Mouse (Mus musculus) adrenal gland, postnatal 4 days (tissue): ENCODE results near the gene Tbata. TPM values are rescaled to one million over a fixed set of nuclear protein-coding genes. Genes with fewer than 3 reads are reported as not detected.

Source experiments
- DNase-seq, 2 experiments: peaks; one replicate each; pipeline ENCODE4 v3.0.0; 2021 to 2022; ENCODE audit warnings: low spot score in 2 of 2, mixed read lengths in 2 of 2
- microRNA-seq: library from miRNA; unstranded; fragments of <30 nt; microRNA quantifications from one replicate; pipeline ENCODE4 v1.2.0, GENCODE M21; 2021
- total RNA-seq, 2 experiments: library from RNA; stranded (reverse); gene quantifications; 2 replicates each; pipeline ENCODE4 v1.2.3; 2021

Tbata gene
- total RNA-seq, 2 experiments from 2014 or later, result 0.23 TPM; not detected in 1

DNA sequence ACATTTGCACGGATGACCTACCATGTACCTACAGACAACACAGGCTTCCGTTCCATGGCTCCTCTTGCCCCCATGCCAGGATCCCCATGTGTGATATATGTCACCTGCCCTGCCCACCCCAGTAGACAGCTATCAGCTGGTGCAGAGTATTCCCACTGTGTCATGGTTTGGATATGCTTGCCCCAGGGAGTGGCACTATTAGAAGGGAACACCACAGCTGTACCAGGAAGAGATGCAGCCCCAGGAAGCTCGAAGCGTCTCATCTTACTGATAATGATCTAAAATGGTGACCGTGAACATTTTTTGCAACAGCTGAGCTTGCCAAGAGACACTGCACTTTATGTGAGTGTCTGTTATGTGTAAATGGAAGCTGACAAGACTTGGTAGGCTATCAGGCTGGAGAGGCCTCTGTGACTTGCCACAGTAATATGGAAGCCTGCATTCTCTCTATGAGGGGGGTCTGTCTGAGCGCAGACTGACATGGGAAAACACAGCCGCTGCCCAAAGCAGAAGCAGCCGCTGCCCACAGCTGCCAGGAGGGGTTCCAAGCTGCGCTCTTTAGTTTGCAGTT is 36.4 kb downstream of the Tbata start:
- DNase-seq, result no peak

DNA sequence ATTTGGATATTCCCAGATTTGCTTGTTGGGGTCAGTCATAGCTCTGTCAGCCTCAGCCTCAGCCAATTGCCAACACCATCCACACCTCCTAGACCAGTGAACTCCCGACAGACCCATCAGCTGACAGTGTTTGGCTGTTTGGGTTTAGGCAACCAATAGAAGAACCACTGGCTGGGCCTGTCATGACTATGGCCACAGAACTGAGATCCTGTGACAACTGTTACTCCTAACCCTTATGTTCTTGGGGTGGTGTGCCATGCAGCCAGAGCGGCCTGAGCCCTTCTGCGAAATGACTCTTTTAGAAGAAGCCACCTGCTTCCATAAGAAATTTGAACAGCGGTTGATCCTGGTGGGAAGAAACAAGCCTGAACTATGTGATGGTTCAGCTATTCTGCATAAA is 39.4 kb downstream of the Tbata start:
- DNase-seq, result no peak

DNA sequence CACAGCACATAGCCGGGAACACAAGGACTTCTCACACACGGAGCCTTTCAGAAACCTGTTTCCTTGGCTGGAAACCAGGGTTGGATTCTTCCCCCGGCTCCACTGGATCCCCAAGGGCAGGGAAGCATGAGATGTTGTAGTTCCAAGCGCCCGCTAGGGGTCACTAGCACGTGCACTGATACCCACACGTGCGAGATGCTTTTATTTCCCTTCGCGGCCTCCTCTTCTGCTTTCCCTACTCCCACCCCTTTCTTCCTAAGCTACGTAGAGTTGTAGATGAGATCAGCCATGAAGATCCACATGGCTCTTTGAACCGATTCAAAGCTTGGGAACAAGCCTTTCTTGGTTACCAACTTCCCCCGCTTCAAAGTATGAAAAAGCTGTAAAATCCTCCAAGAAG is 40.0 kb downstream of the Tbata start:
- DNase-seq, result peak in 1 of 2 experiments; percentile 22

GRCm38 (mm10) chr10:61212817-61213216 is 41.1 kb downstream of the Tbata start:
- no peak for DNase-seq

DNA sequence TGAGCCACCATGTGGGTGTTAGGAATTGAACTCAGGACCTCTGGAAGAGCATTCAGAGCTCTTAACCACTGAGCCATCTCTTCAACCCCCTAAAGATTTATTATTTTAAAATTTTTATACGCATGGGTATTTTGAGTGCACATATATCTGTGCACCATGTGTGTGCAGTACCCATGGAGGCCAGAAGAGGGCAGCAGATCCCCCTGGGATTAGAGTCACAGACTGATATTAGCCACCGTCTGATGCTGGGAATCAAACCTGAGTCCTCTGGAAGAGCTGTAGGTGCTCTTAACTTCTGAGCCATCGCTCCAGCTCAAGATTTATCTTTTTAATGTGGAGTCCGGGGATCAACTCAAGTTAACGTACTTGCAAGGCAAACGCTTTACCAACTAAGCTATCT is 43.9 kb downstream of the Tbata start:
- DNase-seq, result no peak

DNA sequence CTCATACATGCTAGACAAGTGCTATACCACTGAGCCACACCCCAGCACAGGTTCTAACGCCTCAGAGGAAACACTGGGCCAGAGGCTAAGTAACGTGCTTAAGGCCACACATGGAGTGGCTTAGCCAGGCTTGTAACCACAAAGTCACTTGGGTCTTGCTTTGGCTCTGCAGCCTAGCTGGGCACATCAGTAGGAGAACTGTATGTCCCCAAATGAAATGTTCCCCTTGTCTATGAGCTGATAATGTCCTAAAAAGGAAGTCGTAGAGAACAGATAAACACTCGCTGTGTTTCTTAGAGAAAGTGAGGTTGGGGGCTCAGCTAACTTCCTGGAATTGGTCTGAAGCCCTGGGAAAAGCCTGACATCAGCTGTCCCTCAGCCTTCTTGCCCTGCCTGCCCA is 44.4 kb downstream of the Tbata start:
- no peak for DNase-seq

DNA sequence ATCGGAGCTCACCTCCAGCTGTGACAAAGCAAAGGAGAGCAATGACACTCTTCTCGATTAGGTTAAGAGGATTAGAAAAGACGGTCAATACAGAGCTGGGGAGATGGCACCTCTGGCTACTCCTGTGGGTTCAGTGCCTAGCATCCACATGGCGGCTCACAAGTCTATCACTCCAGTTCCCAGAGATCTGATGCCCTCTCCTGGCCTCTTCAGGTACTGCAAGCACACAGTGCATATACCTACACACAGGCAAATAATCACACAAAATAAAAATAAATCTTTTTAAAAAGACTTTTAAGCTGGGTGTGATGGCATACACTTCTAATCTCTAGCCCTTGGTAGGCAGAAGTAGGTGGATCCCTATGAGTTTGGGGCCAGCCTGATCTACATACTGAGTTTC is 47.6 kb downstream of the Tbata start:
- DNase-seq, result no peak

DNA sequence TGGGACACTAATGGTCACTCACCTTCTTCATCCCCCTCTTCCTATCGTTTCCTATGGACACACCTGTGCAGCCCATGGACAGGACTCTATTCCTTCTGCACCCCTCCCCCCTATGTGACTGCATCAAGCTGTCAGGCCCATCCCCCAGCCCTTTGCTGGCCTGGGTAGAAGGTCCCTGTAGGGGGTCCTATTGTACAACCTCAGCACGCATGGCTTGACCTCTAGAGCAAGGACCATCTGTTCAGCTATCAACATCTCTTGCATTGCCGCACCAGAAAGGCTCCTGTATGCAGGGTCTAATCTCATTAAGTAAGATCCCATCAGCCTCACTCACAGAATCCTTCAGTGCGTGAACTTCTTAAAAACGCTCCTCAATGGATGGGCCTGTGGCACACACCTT is 53.9 kb downstream of the Tbata start:
- DNase-seq, result no peak

DNA sequence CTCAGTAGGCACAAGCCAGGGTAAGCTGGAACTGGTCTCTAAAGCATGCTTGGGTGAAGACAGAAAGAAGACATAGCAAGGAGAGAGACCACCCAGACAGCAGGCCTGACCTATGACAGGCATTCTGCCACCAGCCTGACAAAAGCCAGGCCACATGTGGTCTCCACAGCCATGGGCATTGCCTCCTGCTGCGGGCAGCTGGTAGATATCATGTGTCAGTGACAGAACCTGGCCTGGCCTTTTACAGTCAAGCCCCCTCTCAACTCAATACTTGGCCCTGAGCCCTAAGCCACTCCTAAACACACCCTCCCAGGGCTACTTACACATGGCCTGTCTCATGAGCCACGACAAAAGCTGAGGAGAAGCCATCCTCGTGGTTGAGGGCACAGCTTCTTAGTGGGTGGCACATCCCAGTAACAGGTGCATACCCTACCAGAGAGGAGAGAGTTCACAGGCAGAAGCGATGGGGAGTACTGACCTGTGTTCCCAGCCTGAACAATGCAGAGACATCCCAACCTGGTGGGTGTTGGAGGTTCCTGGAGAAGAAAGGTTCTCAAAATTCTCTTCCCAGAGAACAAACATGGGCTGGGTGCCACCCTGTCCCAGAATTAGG is 55.1 kb downstream of the Tbata start:
- no peak for DNase-seq

DNA sequence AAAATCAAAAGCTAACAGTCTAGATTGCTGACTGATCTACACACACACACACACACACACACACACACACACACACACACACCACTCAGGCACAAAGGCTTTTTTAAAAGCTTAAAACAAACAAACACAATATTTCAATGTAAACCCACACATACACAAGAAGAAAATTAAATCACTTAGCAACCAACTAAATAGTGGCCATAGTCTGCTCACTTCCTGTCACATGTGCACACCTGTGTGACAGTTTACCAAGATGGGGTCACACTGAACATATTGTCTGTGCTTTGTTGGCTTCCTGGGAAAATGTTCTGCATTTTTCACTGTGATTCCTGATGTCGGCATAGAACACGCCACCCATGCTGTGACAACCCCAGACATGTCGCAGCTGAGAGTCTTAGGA is 60.0 kb downstream of the Tbata start:
- no peak for DNase-seq

GRCm38 (mm10) chr10:61232858-61233567 is 61.3 kb downstream of the Tbata start:
- no peak for DNase-seq

GRCm38 (mm10) chr10:61234319-61234718 is 62.6 kb downstream of the Tbata start:
- no peak for DNase-seq

DNA sequence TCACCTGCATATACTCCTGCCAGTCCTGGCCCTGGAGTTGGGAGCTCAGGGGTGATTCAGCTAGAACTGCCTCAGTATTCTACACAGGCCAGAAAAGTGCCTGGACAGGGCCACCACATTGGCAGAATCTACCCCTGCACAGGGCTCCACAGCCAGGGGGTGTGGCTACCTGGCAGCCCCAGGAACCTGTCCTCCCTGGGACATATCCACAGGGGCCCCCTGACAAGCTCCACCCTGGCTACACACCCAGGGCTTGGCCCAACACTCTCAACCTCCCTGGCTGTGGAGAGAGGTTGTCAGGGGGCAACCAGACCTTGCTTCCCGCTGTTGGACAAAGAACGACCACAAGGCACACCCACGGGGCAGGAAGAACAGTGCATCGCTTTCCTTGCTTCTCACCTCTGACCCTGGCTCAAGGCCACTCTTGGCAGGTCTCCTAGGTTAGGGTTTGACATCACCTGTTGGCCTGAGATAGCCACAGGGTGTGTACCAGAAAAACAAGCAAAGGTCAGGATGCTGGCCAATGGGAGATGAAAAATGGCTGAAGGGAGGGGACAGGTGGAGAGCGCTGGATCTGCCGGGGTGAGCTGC is 64.0 kb downstream of the Tbata start:
- DNase-seq, result no peak

- no peak for DNase-seq
These were observed 65.1 kb downstream of the Tbata start for GRCm38 (mm10) chr10:61236683-61237390.

DNA sequence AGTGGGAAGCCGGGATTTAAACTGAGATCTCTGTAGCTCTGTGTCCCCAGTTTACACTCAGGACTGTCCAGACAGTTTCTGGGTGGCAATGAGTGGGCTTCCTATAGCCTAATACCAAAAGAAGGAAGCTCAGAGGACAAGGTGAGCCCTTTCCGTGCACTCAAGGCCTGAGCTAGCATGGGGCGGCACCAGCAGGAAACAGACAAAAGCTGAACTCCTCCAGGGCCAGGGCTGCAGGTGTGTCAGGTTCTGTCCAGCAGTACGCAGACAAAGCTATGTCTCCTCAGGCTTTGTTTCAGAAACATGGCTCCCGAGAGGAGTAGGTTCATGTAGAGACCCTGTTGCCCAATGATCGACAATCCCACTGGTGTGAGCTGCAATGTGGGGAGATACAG is 65.6 kb downstream of the Tbata start:
- no peak for DNase-seq

Small RNA genes within 50 kb of the gene (microRNA-seq; reads per million reads assigned to microRNA genes)
- gene Gm44308, result not detected

Other genes starting within 250 kb of the Tbata start
- gene Pcbd1, start 82.6 kb upstream of the Tbata start, total RNA-seq, result 10 to 100 TPM; 57.4 to 69.1 TPM
- 10 to 100 TPM; 61.8 to 67.6 TPM for gene Sgpl1, start 24.3 kb upstream of the Tbata start, total RNA-seq
- 1 to 10 TPM; 6.3 to 7.7 TPM for gene Adamts14, start 101.5 kb downstream of the Tbata start, total RNA-seq
- gene Prf1, start 125.9 kb downstream of the Tbata start, total RNA-seq, result under 1 TPM in 1 of 2 experiments, not detected in 1; 0.28 TPM
- 10 to 100 TPM; 34.5 to 35.9 TPM for gene Pald1, start 211.6 kb downstream of the Tbata start, total RNA-seq
- gene Nodal, start 246.0 kb downstream of the Tbata start, total RNA-seq, result under 1 TPM in 1 of 2 experiments, not detected in 1; 0.14 TPM